Mouse (Mus musculus) monocyte, adult 2 months (primary cell): ENCODE data around the gene Tmem219.

Experiments used
- DNase-seq, 2 experiments: peaks; one replicate each; pipeline ENCODE4 v3.0.0; 2022; ENCODE audit warnings: low spot score in 2 of 2, low read depth in 1 of 2

Tmem219 gene

GRCm38 (mm10) chr7:126922624-126923060, at the start of gene Tmem219:
TSS of gene Tmem219 (minus strand) at chr7:126922917.
- DNase-seq, result no peak

GRCm38 (mm10) chr7:126967361-126967760, 44.6 kb upstream of the Tmem219 start:
- DNase-seq, result no peak

GRCm38 (mm10) chr7:126965568-126965967, 42.9 kb upstream of the Tmem219 start:
- DNase-seq, result no peak

GRCm38 (mm10) chr7:126963548-126964286, 41.0 kb upstream of the Tmem219 start:
- no peak for DNase-seq

- DNase-seq, result no peak
Measured at GRCm38 (mm10) chr7:126961965-126962364, 39.2 kb upstream of the Tmem219 start.

GRCm38 (mm10) chr7:126961095-126961494, 38.4 kb upstream of the Tmem219 start:
- DNase-seq, result no peak

GRCm38 (mm10) chr7:126959780-126960179, 37.1 kb upstream of the Tmem219 start:
- DNase-seq, result no peak

- DNase-seq, result no peak
Measured at GRCm38 (mm10) chr7:126955125-126955524, 32.4 kb upstream of the Tmem219 start.

- DNase-seq, result no peak
Measured at GRCm38 (mm10) chr7:126952646-126953045, 29.9 kb upstream of the Tmem219 start.

GRCm38 (mm10) chr7:126951741-126952140, 29.0 kb upstream of the Tmem219 start:
- no peak for DNase-seq

GRCm38 (mm10) chr7:126950647-126951615, 28.2 kb upstream of the Tmem219 start:
- no peak for DNase-seq

GRCm38 (mm10) chr7:126949793-126950646, 27.3 kb upstream of the Tmem219 start, which contains the start of gene Sez6l2:
TSS of gene Sez6l2 (plus strand) at chr7:126950563.
- DNase-seq, result peak; percentile 66 to 71

GRCm38 (mm10) chr7:126949403-126949792, 26.7 kb upstream of the Tmem219 start, which contains the start of gene Asphd1:
TSS of gene Asphd1 (minus strand) at chr7:126949582.
- no peak for DNase-seq

- DNase-seq, result no peak
Measured at GRCm38 (mm10) chr7:126948626-126949025, 25.9 kb upstream of the Tmem219 start.

GRCm38 (mm10) chr7:126946530-126946929, 23.8 kb upstream of the Tmem219 start:
- DNase-seq, result no peak

GRCm38 (mm10) chr7:126941801-126942200, 19.1 kb upstream of the Tmem219 start:
- DNase-seq, result no peak

- no peak for DNase-seq
Measured at GRCm38 (mm10) chr7:126941171-126941570, 18.5 kb upstream of the Tmem219 start.

- no peak for DNase-seq
Measured at GRCm38 (mm10) chr7:126932652-126933051, 9.9 kb upstream of the Tmem219 start.

GRCm38 (mm10) chr7:126929046-126929445, 6.3 kb upstream of the Tmem219 start:
- DNase-seq, result no peak

- DNase-seq, result peak; percentile 76 to 89
Measured at GRCm38 (mm10) chr7:126928384-126929037, 5.8 kb upstream of the Tmem219 start, which contains the start of gene Kctd13. TSS of gene Kctd13 (plus strand) at chr7:126928879.
